Mouse (Mus musculus) lung, postnatal 0 days (tissue): ENCODE data around the gene Rab23. TPM values are rescaled to one million over a fixed set of nuclear protein-coding genes. Genes with fewer than 3 reads are reported as not detected.
A peak's percentile ranks its signal among the peaks of the same experiment; 100 is the strongest.

Source experiments
- ATAC-seq: fragments of 200-750 bp; cut with Nextera tagmentation; 2 replicates; pipeline ENCODE4 v1.8.0; 2017; ENCODE audit warnings: moderate library complexity
- DNase-seq: peaks from one replicate; pipeline ENCODE4 v3.0.0-alpha.2; 2016; ENCODE audit warnings: low spot score
- H3K27ac ChIP-seq: fragments of 300-500 bp; sonication (generic); 2 replicates; pipeline ENCODE4 v1.5.1; 2014; ENCODE audit warnings: antibody characterized with exemption, mild to moderate bottlenecking, low read length, mixed read lengths
- H3K27me3 ChIP-seq: fragments of 300-500 bp; sonication (generic); replicated peaks from 2 replicates; pipeline ENCODE4 v1.6.1; 2014; ENCODE audit warnings: low read length, mixed read lengths; ENCODE audit not compliant: insufficient read depth
- H3K36me3 ChIP-seq: fragments of 300-500 bp; sonication (generic); 2 replicates; pipeline ENCODE4 v1.6.1; 2014; ENCODE audit warnings: low read length, mixed read lengths; ENCODE audit not compliant: insufficient read depth
- H3K4me1 ChIP-seq: fragments of 300-500 bp; sonication (generic); 2 replicates; pipeline ENCODE4 v1.6.1; 2014; ENCODE audit warnings: antibody characterized with exemption, low read depth, low read length, mixed read lengths; ENCODE audit not compliant: insufficient read depth
- H3K4me2 ChIP-seq: fragments of 300-500 bp; sonication (generic); replicated peaks from 2 replicates; pipeline ENCODE4 v1.6.1; 2014; ENCODE audit warnings: low read depth, mild to moderate bottlenecking, low read length, moderate library complexity, mixed read lengths
- H3K4me3 ChIP-seq: fragments of 300-500 bp; sonication (generic); 2 replicates; pipeline ENCODE4 v1.5.1; 2014; ENCODE audit warnings: low read depth, low read length
- H3K9ac ChIP-seq: fragments of 300-500 bp; sonication (generic); replicated peaks from 2 replicates; pipeline ENCODE4 v1.6.1; 2014; ENCODE audit warnings: low read depth, mild to moderate bottlenecking
- H3K9me3 ChIP-seq: fragments of 300-500 bp; sonication (generic); 2 replicates; pipeline ENCODE4 v1.6.1; 2016; ENCODE audit warnings: low read length, mixed read lengths
- CTCF ChIP-seq: IDR thresholded peaks from 2 replicates; pipeline ENCODE4 v1.5.1; 2016; ENCODE audit warnings: antibody characterized with exemption, mild to moderate bottlenecking
- EP300 ChIP-seq: IDR thresholded peaks from 2 replicates; pipeline ENCODE4 v1.6.1; 2016; ENCODE audit warnings: antibody characterized with exemption, mild to moderate bottlenecking, control low read depth
- WGBS: fragments of 180-500 bp; shearing (Covaris S2); extraction: QIAGEN DNeasy Blood & Tissue Kit; methylation state at CpG from one replicate; pipeline ENCODE4 v1.1.7; 2014; 5-methylcytosine and 5-hydroxymethylcytosine counted together
- polyA plus RNA-seq: library from polyadenylated mRNA; unstranded; fragments of >200 nt; fragmentation: Nextera tagmentation; extraction: Ambion mirVana; gene quantifications from 2 replicates; pipeline ENCODE4 v1.2.1, GENCODE M21; 2015

Rab23 gene
- polyA plus RNA-seq, 1 experiment from 2014 or later, result 13.1 TPM

DNA sequence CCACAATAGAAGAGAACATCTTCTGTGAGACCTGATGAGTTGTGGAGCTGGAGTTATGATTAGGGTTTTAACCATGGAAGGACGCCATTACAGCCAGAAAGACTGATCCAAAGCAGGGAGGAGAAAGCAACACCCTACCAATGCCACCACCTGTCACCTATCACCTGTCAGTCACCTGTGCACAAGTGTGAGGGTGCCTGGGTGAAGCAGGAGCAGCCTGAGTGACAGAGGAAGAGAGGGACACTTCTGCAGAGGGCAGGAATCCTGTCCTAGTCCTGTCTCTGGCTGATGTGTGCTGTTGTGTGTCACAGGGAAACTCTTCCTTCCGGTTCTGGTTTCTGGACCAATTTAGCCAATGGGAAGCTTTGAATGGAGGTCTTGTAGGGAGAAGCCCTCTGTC is 23.7 kb upstream of the Rab23 start:
- H3K4me1 ChIP-seq, result no peaks in the 10 kb centered on the region
- TF ChIP-seq EP300 (no peak), CTCF (no peak)
- whole genome bisulfite sequencing, result 78% methylated on average over 2 of the region's 2 CpGs
- H3K9me3 ChIP-seq, result no peaks in the 10 kb centered on the region
- no peak overlapping the region for H3K27ac ChIP-seq
- no peaks in the 10 kb centered on the region for H3K36me3 ChIP-seq
- no peak overlapping the region for H3K4me2 ChIP-seq
- no peak overlapping the region for H3K4me3 ChIP-seq
- no peaks in the 10 kb centered on the region for H3K27me3 ChIP-seq
- no peak for DNase-seq
- ATAC-seq, result no peak
- no peak overlapping the region for H3K9ac ChIP-seq

DNA sequence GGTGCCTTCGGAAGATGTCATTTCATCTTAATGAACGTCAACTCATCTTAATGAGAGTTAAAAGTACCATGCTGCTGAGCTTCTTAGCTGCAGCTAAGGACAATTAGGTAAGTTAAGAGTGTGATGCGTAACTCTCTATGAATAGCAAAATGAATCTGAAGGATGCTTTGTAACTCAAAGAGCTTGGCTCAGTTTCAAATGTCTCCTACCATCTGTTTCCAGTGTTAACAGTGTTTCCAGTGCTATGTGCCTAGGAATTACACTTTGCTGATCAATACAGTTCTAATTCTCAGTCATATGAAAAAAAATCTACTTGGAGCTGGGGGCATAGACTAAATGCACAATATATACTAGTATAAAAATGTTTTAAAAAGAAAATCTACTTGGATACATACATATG is 18.4 kb upstream of the Rab23 start:
- no peak for TF ChIP-seq EP300
- TF ChIP-seq CTCF, result no peak
- Histone ChIP-seq H3K27me3 (no peaks in the 10 kb centered on the region), H3K4me3 (no peak overlapping the region), H3K9ac (no peak overlapping the region), H3K4me1 (no peaks in the 10 kb centered on the region), H3K36me3 (no peaks in the 10 kb centered on the region), H3K9me3 (no peaks in the 10 kb centered on the region), H3K27ac (no peak overlapping the region), H3K4me2 (no peak overlapping the region)
- DNase-seq (no peak), ATAC-seq (no peak)
- WGBS, result 88% methylated on average over 3 of the region's 3 CpGs

DNA sequence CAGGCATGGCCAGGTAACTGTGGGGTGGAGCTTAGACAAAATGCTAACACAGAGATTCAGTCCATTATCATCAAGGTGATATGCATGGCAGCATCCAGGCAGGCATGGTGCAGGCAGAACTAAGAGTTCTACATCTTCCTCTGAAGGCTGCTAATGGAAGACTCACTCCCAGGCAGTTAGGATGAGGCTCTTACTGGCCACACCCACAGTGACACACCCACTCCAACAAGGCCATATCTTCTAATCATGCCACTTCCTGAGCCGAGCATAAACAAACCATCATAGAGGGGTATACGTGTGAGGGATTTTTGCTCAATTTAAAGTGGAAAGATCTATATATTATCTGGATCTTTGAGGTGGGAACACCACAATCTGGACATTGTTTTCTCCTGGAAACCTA is 10.1 kb upstream of the Rab23 start:
- no peaks in the 10 kb centered on the region for H3K9me3 ChIP-seq
- no peaks in the 10 kb centered on the region for H3K36me3 ChIP-seq
- H3K4me3 ChIP-seq, result no peak overlapping the region
- H3K9ac ChIP-seq, result no peak overlapping the region
- no peak for ATAC-seq
- H3K4me2 ChIP-seq, result no peak overlapping the region
- no peaks in the 10 kb centered on the region for H3K4me1 ChIP-seq
- 38% methylated on average over 2 of the region's 2 CpGs for WGBS
- no peaks in the 10 kb centered on the region for H3K27me3 ChIP-seq
- no peak overlapping the region for H3K27ac ChIP-seq
- no peak for DNase-seq
- TF ChIP-seq EP300 (no peak), CTCF (no peak)

DNA sequence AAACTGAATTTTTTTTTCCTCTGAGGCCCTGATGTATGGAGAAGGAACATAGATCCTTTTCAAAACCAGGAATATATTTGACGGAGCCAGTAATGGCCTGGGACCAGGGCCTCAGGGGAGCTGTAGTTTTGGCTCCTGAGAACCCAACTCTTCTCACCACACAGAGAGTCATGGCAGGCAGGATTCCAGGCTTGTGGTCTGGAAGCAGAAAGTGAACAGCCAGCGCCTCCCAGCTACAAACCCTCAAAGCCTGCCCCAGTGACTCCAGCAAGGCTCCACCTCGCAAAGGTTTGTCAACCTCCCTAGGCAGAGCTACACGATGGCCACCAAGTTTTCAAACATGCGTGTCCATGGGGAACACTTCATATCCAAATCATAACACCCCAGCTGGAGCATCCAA is 7.7 kb upstream of the Rab23 start:
- TF ChIP-seq EP300 (no peak), CTCF (no peak)
- no peak for ATAC-seq
- no peak for DNase-seq

DNA sequence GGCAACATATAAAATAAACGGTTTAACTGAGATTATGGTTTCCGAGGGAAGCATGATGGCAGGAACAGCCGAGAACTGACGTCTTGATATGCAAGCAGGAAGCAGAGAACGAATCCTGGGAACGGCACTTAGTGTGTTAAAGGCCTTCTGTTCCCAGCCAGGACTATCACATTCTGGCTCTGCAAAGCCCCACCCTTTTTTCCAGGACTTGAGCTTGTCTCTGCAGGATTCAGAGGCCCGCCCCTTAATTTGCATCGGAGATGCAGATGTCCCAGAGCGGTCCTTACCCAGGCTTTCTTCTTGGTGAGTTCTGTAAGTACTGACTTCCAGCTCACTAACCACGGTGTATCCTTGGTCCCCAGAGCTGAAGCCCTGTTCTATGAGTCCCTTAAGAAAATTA is 4.9 kb upstream of the Rab23 start:
- DNase-seq (peak; percentile 31), ATAC-seq (no peak)
- no peak overlapping the region for H3K4me2 ChIP-seq
- no peak overlapping the region for H3K9ac ChIP-seq
- no peaks in the 10 kb centered on the region for H3K36me3 ChIP-seq
- no peaks in the 10 kb centered on the region for H3K27me3 ChIP-seq
- 5% methylated on average over 10 of the region's 10 CpGs for WGBS
- H3K4me3 ChIP-seq, result no peak overlapping the region
- H3K27ac ChIP-seq, result no peak overlapping the region
- H3K4me1 ChIP-seq, result no peaks in the 10 kb centered on the region
- H3K9me3 ChIP-seq, result no peaks in the 10 kb centered on the region
- TF ChIP-seq EP300 (no peak), CTCF (no peak)

More for the DNA sequence above, 7.7 kb upstream of the Rab23 start:
- Histone ChIP-seq H3K27ac (no peak overlapping the region), H3K36me3 (no peaks in the 10 kb centered on the region), H3K4me3 (no peak overlapping the region), H3K9ac (no peak overlapping the region), H3K4me2 (no peak overlapping the region), H3K9me3 (no peaks in the 10 kb centered on the region), H3K4me1 (no peaks in the 10 kb centered on the region), H3K27me3 (no peaks in the 10 kb centered on the region)
- WGBS, result 84% methylated on average over 5 of the region's 5 CpGs

DNA sequence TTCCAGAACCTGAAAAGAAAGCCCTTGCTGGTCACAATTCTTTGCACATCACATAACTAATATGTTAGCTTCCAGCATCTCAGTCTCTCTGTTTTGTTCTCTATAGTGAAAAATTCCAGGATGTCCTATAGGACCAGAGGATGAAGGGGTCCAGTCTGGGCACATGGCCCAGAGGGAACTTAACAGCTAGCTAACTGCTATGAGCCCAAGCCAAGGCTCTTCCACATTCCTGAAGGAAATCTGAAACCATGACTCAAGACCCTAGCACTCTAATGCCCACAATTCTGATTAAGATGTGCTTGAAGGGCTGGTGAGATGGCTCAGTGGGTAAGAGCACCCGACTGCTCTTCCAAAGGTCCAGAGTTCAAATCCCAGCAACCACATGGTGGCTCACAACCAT is 2.1 kb upstream of the Rab23 start:
- Histone ChIP-seq H3K4me1 (no peaks in the 10 kb centered on the region), H3K27ac (no peak overlapping the region), H3K9ac (no peak overlapping the region), H3K9me3 (no peaks in the 10 kb centered on the region), H3K36me3 (no peaks in the 10 kb centered on the region), H3K27me3 (no peaks in the 10 kb centered on the region), H3K4me2 (no peak overlapping the region), H3K4me3 (no peak overlapping the region)
- 61% methylated on average over 1 of the region's 1 CpGs for WGBS
- TF ChIP-seq EP300 (no peak), CTCF (no peak)
- no peak for ATAC-seq
- DNase-seq, result no peak

DNA sequence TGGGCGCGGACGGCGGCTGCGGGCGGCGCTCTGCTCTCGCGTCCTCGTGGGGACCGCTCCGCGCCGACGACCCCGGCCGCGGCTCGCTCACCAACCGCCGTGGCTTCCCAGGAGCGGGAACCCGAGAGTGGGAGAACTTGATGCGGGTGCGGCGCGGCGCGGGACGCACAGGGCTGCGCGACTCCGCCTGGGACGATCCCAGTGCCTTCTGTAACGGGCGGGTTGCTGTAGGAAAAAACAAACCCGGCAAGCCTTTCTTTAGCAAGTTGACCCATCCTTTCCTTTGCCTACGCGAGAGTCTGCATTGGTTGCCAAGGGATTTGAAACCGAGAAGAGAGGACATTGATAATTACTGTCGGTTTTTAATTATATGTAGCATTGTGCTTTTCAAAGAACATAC is 544 bp downstream of the Rab23 start:
- Histone ChIP-seq H3K4me1 (no peaks in the 10 kb centered on the region), H3K4me3 (peak overlapping the region; percentile 81), H3K36me3 (0 out of 2 replicates have a peak, but pooled peaks cover 6% of the 10 kb centered on the region), H3K27me3 (no peaks in the 10 kb centered on the region), H3K9me3 (no peaks in the 10 kb centered on the region), H3K27ac (peak overlapping the region; percentile 83), H3K4me2 (peak overlapping the region; percentile 91), H3K9ac (peak overlapping the region; percentile 77)
- DNase-seq (no peak), ATAC-seq (no peak)
- TF ChIP-seq EP300, result no peak
- no peak for TF ChIP-seq CTCF
- 2% methylated on average over 35 of the region's 41 CpGs for WGBS
